Mouse (Mus musculus) cerebellum, adult 2 months (tissue): ENCODE data around the gene Heatr3.

ENCODE experiments used
- CTCF ChIP-seq: fragments of 200-500 bp; IDR thresholded peaks from 2 replicates; pipeline ENCODE4 v1.5.1; 2011; ENCODE audit warnings: low read depth, mild to moderate bottlenecking, control low read depth, low read length, moderate library complexity, borderline replicate concordance; ENCODE audit not compliant: insufficient read depth
- POLR2A ChIP-seq: fragments of 200-500 bp; IDR thresholded peaks from 2 replicates; pipeline ENCODE4 v1.6.1; 2011; ENCODE audit warnings: low read length, control low read depth, borderline replicate concordance; ENCODE audit not compliant: insufficient read depth

DNA sequence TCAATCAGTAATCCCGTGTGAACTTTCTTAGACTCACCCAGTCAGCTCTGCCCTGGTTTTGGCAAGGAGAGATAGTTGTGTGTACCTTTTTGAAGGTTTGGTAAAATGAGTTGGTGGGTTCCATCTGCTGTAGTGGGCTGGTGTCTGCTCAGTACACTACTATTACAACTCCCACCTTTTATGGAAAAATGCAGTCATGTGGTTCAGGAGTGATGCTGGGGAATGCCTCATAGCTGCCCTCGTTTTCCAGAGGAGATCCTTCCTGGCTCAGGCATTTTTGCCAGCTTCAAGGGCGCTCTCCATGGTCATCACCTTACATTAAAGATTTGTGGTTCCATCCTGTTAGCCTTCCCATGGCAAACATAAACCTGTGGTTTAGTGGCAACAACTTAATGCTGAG is 64.0 kb downstream of the Heatr3 start:
- TF ChIP-seq CTCF (no peak), POLR2A (no peak)
